Mouse (Mus musculus) hindbrain, embryonic 14.5 days (tissue): ENCODE data around the gene Ccdc121. TPM values are rescaled to one million over a fixed set of nuclear protein-coding genes. Genes with fewer than 3 reads are reported as not detected.
"Not testable (repeated sequence)": the region's sequence is repeated elsewhere in the genome, so short reads cannot be mapped to it uniquely, and the experiment has no call there.

Source experiments
- ATAC-seq: fragments of 200-750 bp; cut with Nextera tagmentation; 2 replicates; pipeline ENCODE4 v1.8.0; 2017; ENCODE audit warnings: moderate number of reproducible peaks, mild to moderate bottlenecking, moderate TSS enrichment, moderate library complexity; ENCODE audit not compliant: low FRiP score
- DNase-seq: peaks from one replicate; pipeline ENCODE4 v3.0.0-alpha.2; 2015; ENCODE audit warnings: low spot score
- H3K27ac ChIP-seq: fragments of 300-500 bp; sonication (generic); 2 replicates; pipeline ENCODE4 v1.5.1; 2014; ENCODE audit warnings: mild to moderate bottlenecking, moderate library complexity
- H3K27me3 ChIP-seq: fragments of 300-500 bp; sonication (generic); 2 replicates; pipeline ENCODE4 v1.6.1; 2014; ENCODE audit warnings: mild to moderate bottlenecking, low read length, mixed read lengths; ENCODE audit not compliant: control insufficient read depth, insufficient read depth
- H3K36me3 ChIP-seq: fragments of 300-500 bp; sonication (generic); replicated peaks from 2 replicates; pipeline ENCODE4 v1.6.1; 2014; ENCODE audit not compliant: control insufficient read depth, insufficient read depth
- H3K4me1 ChIP-seq: fragments of 300-500 bp; sonication (generic); replicated peaks from 2 replicates; pipeline ENCODE4 v1.6.1; 2014; ENCODE audit warnings: antibody characterized with exemption, low read length, mixed read lengths; ENCODE audit not compliant: control insufficient read depth, insufficient read depth
- H3K4me2 ChIP-seq: fragments of 300-500 bp; sonication (generic); replicated peaks from 2 replicates; pipeline ENCODE4 v1.6.1; 2014; ENCODE audit warnings: mild to moderate bottlenecking, moderate library complexity
- H3K4me3 ChIP-seq: fragments of 300-500 bp; sonication (generic); replicated peaks from 2 replicates; pipeline ENCODE4 v1.5.1; 2014; ENCODE audit warnings: mild to moderate bottlenecking, low read length
- H3K9ac ChIP-seq: fragments of 300-500 bp; sonication (generic); 2 replicates; pipeline ENCODE4 v1.6.1; 2014
- H3K9me3 ChIP-seq: fragments of 300-500 bp; sonication (generic); 2 replicates; pipeline ENCODE4 v1.6.1; 2016; ENCODE audit warnings: low read length; ENCODE audit not compliant: control insufficient read depth
- WGBS: fragments of 180-500 bp; shearing (Covaris S2); extraction: QIAGEN DNeasy Blood & Tissue Kit; methylation state at CpG from one replicate; pipeline ENCODE4 v1.1.7; 2014; 5-methylcytosine and 5-hydroxymethylcytosine counted together
- polyA plus RNA-seq: library from polyadenylated mRNA; unstranded; fragments of >200 nt; fragmentation: Nextera tagmentation; extraction: Ambion mirVana; gene quantifications from 2 replicates; pipeline ENCODE4 v1.2.1, GENCODE M21; 2014

The Ccdc121 gene
- polyA plus RNA-seq, 1 experiment from 2014 or later = 0.11 TPM

- DNase-seq (no peak), ATAC-seq (no peak)
- H3K4me2 ChIP-seq = no peak overlapping the region
- H3K27ac ChIP-seq = no peak overlapping the region
- no peaks in the 10 kb centered on the region for H3K27me3 ChIP-seq
- H3K36me3 ChIP-seq = no peaks in the 10 kb centered on the region
- no peaks in the 10 kb centered on the region for H3K9me3 ChIP-seq
- 92% methylated on average over 9 of the region's 9 CpGs for WGBS
- no peak overlapping the region for H3K9ac ChIP-seq
- no peaks in the 10 kb centered on the region for H3K4me1 ChIP-seq
- H3K4me3 ChIP-seq = no peak overlapping the region
Observed at GRCm38 (mm10) chr1:181518046-181518445, 6.8 kb upstream of the Ccdc121 start.

- Histone ChIP-seq H3K4me1 (no peaks in the 10 kb centered on the region), H3K9ac (no peak overlapping the region), H3K27me3 (no peaks in the 10 kb centered on the region), H3K4me3 (no peak overlapping the region), H3K9me3 (no peaks in the 10 kb centered on the region), H3K27ac (no peak overlapping the region), H3K36me3 (no peaks in the 10 kb centered on the region), H3K4me2 (no peak overlapping the region)
- WGBS = 81% methylated on average over 15 of the region's 15 CpGs
- ATAC-seq = no peak
- no peak for DNase-seq
Observed at GRCm38 (mm10) chr1:181512430-181513129, 1.3 kb upstream of the Ccdc121 start.

GRCm38 (mm10) chr1:181510855-181511254, 396 bp downstream of the Ccdc121 start:
- not testable (repeated sequence) for ATAC-seq, H3K4me2 ChIP-seq, H3K9ac ChIP-seq, H3K36me3 ChIP-seq, H3K27ac ChIP-seq, H3K27me3 ChIP-seq, H3K9me3 ChIP-seq, H3K4me3 ChIP-seq, H3K4me1 ChIP-seq, DNase-seq
- WGBS = 78% methylated on average over 11 of the region's 11 CpGs

GRCm38 (mm10) chr1:181505367-181505766, 5.9 kb downstream of the Ccdc121 start:
- no peaks in the 10 kb centered on the region for H3K9me3 ChIP-seq
- H3K27ac ChIP-seq = no peak overlapping the region
- no peaks in the 10 kb centered on the region for H3K4me1 ChIP-seq
- no peak for ATAC-seq
- H3K4me2 ChIP-seq = no peak overlapping the region
- H3K9ac ChIP-seq = no peak overlapping the region
- 71% methylated on average over 8 of the region's 8 CpGs for WGBS
- H3K27me3 ChIP-seq = no peaks in the 10 kb centered on the region
- H3K4me3 ChIP-seq = no peak overlapping the region
- H3K36me3 ChIP-seq = no peaks in the 10 kb centered on the region
- DNase-seq = no peak

GRCm38 (mm10) chr1:181503471-181503870, 7.8 kb downstream of the Ccdc121 start:
- no peak overlapping the region for H3K4me2 ChIP-seq
- H3K36me3 ChIP-seq = no peaks in the 10 kb centered on the region
- H3K27me3 ChIP-seq = no peaks in the 10 kb centered on the region
- DNase-seq (no peak), ATAC-seq (no peak)
- H3K27ac ChIP-seq = no peak overlapping the region
- 88% methylated on average over 2 of the region's 2 CpGs for WGBS
- no peak overlapping the region for H3K9ac ChIP-seq
- H3K4me1 ChIP-seq = no peaks in the 10 kb centered on the region
- no peaks in the 10 kb centered on the region for H3K9me3 ChIP-seq
- H3K4me3 ChIP-seq = no peak overlapping the region

GRCm38 (mm10) chr1:181484696-181485095, 26.6 kb downstream of the Ccdc121 start:
- DNase-seq = peak; percentile 25
- WGBS = 56% methylated on average over 5 of the region's 5 CpGs

GRCm38 (mm10) chr1:181476557-181476956, 34.7 kb downstream of the Ccdc121 start:
- 0 out of 2 replicates have a peak, but pooled peaks cover 4% of the 10 kb centered on the region for H3K4me1 ChIP-seq
- no peak overlapping the region for H3K27ac ChIP-seq
- no peaks in the 10 kb centered on the region for H3K36me3 ChIP-seq
- no peak overlapping the region for H3K4me2 ChIP-seq
- no peaks in the 10 kb centered on the region for H3K27me3 ChIP-seq
- no peak for DNase-seq
- H3K9me3 ChIP-seq = 0 out of 2 replicates have a peak, but pooled peaks cover 1% of the 10 kb centered on the region
- H3K4me3 ChIP-seq = no peak overlapping the region
- ATAC-seq = no peak
- WGBS = 75% methylated on average over 6 of the region's 6 CpGs
- no peak overlapping the region for H3K9ac ChIP-seq

More at GRCm38 (mm10) chr1:181484696-181485095, 26.6 kb downstream of the Ccdc121 start:
- H3K4me1 ChIP-seq = 0 out of 2 replicates have a peak, but pooled peaks cover 3% of the 10 kb centered on the region
- no peak overlapping the region for H3K27ac ChIP-seq
- no peaks in the 10 kb centered on the region for H3K9me3 ChIP-seq
- H3K4me2 ChIP-seq = no peak overlapping the region
- H3K4me3 ChIP-seq = no peak overlapping the region
- no peaks in the 10 kb centered on the region for H3K27me3 ChIP-seq
- H3K36me3 ChIP-seq = no peaks in the 10 kb centered on the region
- no peak for ATAC-seq
- no peak overlapping the region for H3K9ac ChIP-seq

GRCm38 (mm10) chr1:181476141-181476540, 35.1 kb downstream of the Ccdc121 start:
- DNase-seq (no peak), ATAC-seq (no peak)
- no peak overlapping the region for H3K27ac ChIP-seq
- H3K4me2 ChIP-seq = no peak overlapping the region
- H3K27me3 ChIP-seq = no peaks in the 10 kb centered on the region
- no peak overlapping the region for H3K4me3 ChIP-seq
- H3K9ac ChIP-seq = no peak overlapping the region
- no peaks in the 10 kb centered on the region for H3K36me3 ChIP-seq
- H3K9me3 ChIP-seq = 0 out of 2 replicates have a peak, but pooled peaks cover 5% of the 10 kb centered on the region
- 84% methylated on average over 8 of the region's 8 CpGs for WGBS
- 0 out of 2 replicates have a peak, but pooled peaks cover 4% of the 10 kb centered on the region for H3K4me1 ChIP-seq

GRCm38 (mm10) chr1:181469415-181469814, 41.8 kb downstream of the Ccdc121 start:
- no peak for ATAC-seq
- 93% methylated on average over 8 of the region's 8 CpGs for WGBS

More at GRCm38 (mm10) chr1:181469415-181469814, 41.8 kb downstream of the Ccdc121 start:
- Histone ChIP-seq H3K9me3 (0 out of 2 replicates have a peak, but pooled peaks cover 9% of the 10 kb centered on the region), H3K27ac (no peak overlapping the region), H3K4me3 (no peak overlapping the region), H3K4me1 (0 out of 2 replicates have a peak, but pooled peaks cover 4% of the 10 kb centered on the region), H3K9ac (no peak overlapping the region), H3K4me2 (no peak overlapping the region), H3K36me3 (no peaks in the 10 kb centered on the region), H3K27me3 (no peaks in the 10 kb centered on the region)
- DNase-seq = no peak
